Mouse (Mus musculus): ENCODE results near the gene Padi1.

Gene Padi1

GRCm38 (mm10) chr4:140784292-140784945 lies 61.2 kb downstream of the Padi1 start:
- no peak for DNase-seq (ENCODE audit: low read depth, low spot score)

GRCm38 (mm10) chr4:140782821-140783220 lies 62.8 kb downstream of the Padi1 start:
- no peak for DNase-seq (ENCODE audit: low read depth, low spot score)

DNA sequence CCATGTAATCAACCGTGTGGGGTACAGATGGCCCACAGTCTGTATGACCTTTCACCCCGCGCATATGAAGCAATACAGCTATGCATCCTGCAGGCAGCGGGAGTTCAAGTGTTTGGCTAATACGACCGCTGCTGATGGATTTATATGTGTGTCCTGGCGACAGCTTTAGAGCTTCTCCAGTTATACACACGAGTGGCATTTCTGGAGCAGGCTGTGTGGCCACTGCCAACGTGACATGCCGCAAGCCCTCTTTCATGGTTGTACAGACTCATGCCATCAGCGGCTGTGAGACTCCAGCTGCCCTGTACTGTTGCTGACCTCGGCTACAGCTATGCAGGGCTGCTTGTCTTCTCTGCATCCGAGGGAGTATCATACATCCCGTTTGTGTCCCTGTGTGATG lies 65.1 kb downstream of the Padi1 start:
- DNase-seq (ENCODE audit: low read depth, low spot score), result no peak

DNA sequence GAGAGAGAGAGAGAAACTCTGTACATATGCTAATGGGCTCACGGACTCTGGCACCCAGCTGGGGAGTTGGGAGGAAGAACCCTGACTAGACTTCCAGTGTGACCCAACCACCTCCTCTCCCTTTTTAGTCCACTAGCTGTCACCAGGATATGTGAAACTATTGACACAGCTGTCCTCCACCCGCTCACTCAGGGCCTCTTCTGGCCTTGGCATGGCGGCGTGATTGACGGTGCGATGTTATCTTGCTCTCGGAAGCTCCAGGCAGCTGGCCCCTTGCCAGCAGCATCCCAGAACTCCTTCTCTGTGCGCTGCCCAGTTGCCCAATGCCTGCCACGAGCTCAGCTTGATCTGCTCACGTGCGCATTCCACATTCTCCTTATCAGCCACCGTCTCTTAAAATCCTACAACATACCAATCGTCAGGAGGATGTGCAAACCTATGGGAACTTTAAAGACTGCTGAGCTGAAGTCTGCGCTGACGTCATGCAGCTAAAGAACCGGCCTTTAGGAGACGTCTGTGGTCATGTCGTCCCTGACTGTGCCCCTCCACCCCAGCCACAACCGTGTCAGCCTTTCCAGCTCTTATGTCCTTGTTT lies 65.7 kb downstream of the Padi1 start:
- no peak for DNase-seq (ENCODE audit: low read depth, low spot score)

- DNase-seq (ENCODE audit: low read depth, low spot score), result no peak
Measured at GRCm38 (mm10) chr4:140776623-140777022, 69.0 kb downstream of the Padi1 start.

GRCm38 (mm10) chr4:140775876-140776275 lies 69.7 kb downstream of the Padi1 start:
- DNase-seq (ENCODE audit: low read depth, low spot score), result no peak

GRCm38 (mm10) chr4:140774893-140775292 lies 70.7 kb downstream of the Padi1 start:
- no peak for DNase-seq (ENCODE audit: low read depth, low spot score)

DNA sequence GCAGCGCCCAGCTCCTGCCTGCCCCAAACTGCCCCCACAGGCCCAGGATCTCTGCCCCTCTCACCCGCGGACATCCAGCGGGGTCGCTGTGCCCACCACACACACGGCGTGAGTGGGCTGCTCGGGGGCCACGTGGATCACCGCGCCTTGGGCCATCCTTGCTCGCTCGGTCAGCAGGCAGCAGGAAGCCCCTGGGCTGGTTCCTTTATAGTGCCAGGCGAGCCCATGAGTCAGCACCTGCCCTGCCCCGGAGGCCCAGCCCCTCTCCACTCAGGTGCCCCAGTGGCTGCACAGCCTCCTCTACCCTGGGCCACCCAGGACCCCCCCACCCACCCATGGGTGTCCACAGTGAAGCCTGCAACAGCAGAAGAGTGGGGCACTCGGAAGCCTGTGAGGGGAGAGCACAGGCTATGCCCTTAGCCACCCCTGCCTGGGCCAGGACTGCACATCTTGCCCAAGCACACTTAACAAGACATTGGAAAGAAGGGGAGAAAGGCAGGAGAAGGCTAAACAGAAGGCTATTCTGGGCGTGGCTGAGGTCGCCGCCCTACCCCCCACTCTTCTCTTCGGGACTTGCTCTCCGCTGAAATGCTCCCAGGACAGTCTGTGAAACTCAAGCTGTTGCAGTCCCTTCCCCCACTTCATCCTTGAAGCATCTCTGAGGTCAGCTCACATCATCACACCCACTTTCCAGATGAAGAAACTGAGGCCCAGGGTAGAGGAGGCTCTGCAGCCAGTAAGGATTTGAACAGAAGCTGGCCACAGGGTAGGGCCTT lies 71.4 kb downstream of the Padi1 start, which contains the start of gene Padi4:
Gene Padi4 (minus strand): TSS at position 212 of the 776 bp plus-strand sequence.
- no peak for DNase-seq (ENCODE audit: low read depth, low spot score)

DNA sequence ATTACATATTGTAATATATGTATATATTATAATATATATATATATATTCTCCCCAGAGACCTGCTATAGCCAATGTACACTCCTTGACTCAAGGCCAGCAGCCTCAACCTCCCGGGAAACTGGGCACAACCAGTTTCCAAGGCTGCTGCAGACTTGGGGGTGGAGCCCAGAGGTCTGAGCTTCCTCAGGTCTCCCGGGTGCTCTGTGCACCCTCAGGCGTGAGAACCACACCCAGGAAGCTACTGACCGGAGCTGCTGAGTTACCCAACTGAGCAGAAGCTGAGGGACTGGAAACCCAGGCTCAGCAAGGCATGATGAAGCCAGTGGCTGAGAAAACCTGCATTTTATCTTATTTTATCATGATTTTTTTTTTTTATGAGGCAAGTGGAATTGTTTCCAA lies 74.5 kb downstream of the Padi1 start:
- peak; percentile 53 for DNase-seq (ENCODE audit: low read depth, low spot score)

DNA sequence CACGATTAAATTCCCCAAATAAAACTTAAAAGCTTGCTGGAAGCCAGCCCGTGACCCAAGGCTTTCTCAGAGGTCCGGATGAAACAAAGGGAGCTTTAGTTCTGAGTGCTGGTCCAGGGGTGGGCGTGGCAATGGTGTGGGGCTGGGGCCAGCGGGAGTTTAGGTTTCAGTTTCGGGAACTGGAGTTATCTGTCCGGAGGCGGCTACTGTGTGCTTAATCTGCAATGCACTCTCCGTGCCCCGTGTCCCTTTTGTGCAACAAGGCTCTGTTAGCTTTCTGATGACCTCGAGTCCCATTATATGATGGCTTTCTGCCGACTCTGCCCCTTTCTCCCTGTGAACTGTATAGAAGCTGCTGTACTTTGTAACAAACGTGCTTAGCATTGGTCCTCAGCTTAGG lies 75.1 kb downstream of the Padi1 start:
- DNase-seq (ENCODE audit: low read depth, low spot score), result peak; percentile 60

DNA sequence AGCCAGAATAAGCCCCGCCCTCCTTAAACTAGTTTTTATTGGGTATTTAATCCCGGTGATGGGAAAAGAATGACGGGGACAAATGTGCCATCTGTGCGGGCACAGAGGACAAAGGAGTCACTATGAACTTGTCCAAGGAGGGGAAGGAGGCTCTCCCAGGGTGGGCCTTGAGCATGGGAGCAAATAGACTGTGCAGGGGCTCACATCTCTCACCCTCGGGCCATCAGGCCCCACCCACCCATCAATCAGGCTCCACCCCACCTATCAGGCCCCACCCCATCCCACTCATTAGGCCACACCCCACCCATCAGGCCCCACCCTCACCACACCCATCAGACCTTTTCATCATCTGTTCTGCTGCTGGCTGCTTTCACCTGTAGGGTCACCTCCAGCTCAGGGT lies 76.6 kb downstream of the Padi1 start:
- no peak for DNase-seq (ENCODE audit: low read depth, low spot score)

GRCm38 (mm10) chr4:140765936-140766335 lies 79.6 kb downstream of the Padi1 start:
- DNase-seq (ENCODE audit: low read depth, low spot score), result no peak

GRCm38 (mm10) chr4:140763158-140763557 lies 82.4 kb downstream of the Padi1 start:
- DNase-seq (ENCODE audit: low read depth, low spot score), result peak; percentile 50

Measured in 3T3-L1 (cell line).